Mouse (Mus musculus): Measurements from ENCODE around the gene Chga.

Gene Chga

GRCm38 (mm10) chr12:102554721-102555516 lies at the start of gene Chga:
Gene Chga (plus strand): TSS chr12:102554969.
- peak; percentile 71 for DNase-seq (ENCODE audit: low read depth)

GRCm38 (mm10) chr12:102505131-102505713 lies 49.5 kb upstream of the Chga start:
- no peak for DNase-seq (ENCODE audit: low read depth)

GRCm38 (mm10) chr12:102505949-102506348 lies 48.8 kb upstream of the Chga start:
- DNase-seq (ENCODE audit: low read depth), result no peak

GRCm38 (mm10) chr12:102511363-102511762 lies 43.4 kb upstream of the Chga start:
- no peak for DNase-seq (ENCODE audit: low read depth)

GRCm38 (mm10) chr12:102514151-102514550 lies 40.6 kb upstream of the Chga start:
- no peak for DNase-seq (ENCODE audit: low read depth)

GRCm38 (mm10) chr12:102514751-102515150 lies 40.0 kb upstream of the Chga start:
- DNase-seq (ENCODE audit: low read depth), result no peak

GRCm38 (mm10) chr12:102516151-102516550 lies 38.6 kb upstream of the Chga start:
- no peak for DNase-seq (ENCODE audit: low read depth)

GRCm38 (mm10) chr12:102517647-102518046 lies 37.1 kb upstream of the Chga start:
- no peak for DNase-seq (ENCODE audit: low read depth)

- no peak for DNase-seq (ENCODE audit: low read depth)
These were observed 34.6 kb upstream of the Chga start for GRCm38 (mm10) chr12:102519929-102520720.

- no peak for DNase-seq (ENCODE audit: low read depth)
These were observed 32.9 kb upstream of the Chga start for GRCm38 (mm10) chr12:102521777-102522319.

- DNase-seq (ENCODE audit: low read depth), result no peak
These were observed 30.6 kb upstream of the Chga start for GRCm38 (mm10) chr12:102524216-102524615.

GRCm38 (mm10) chr12:102524760-102525159 lies 30.0 kb upstream of the Chga start:
- no peak for DNase-seq (ENCODE audit: low read depth)

- DNase-seq (ENCODE audit: low read depth), result no peak
These were observed 26.8 kb upstream of the Chga start for GRCm38 (mm10) chr12:102527989-102528388.

GRCm38 (mm10) chr12:102535796-102536195 lies 19.0 kb upstream of the Chga start:
- no peak for DNase-seq (ENCODE audit: low read depth)

- DNase-seq (ENCODE audit: low read depth), result no peak
These were observed 14.5 kb upstream of the Chga start for GRCm38 (mm10) chr12:102540278-102540677.

GRCm38 (mm10) chr12:102541168-102541567 lies 13.6 kb upstream of the Chga start:
- no peak for DNase-seq (ENCODE audit: low read depth)

GRCm38 (mm10) chr12:102545122-102545521 lies 9.6 kb upstream of the Chga start:
- DNase-seq (ENCODE audit: low read depth), result no peak

GRCm38 (mm10) chr12:102550529-102550928 lies 4.2 kb upstream of the Chga start:
- DNase-seq (ENCODE audit: low read depth), result peak; percentile 86

- DNase-seq (ENCODE audit: low read depth), result peak; percentile 46
These were observed 3.6 kb upstream of the Chga start for GRCm38 (mm10) chr12:102551186-102551585.

GRCm38 (mm10) chr12:102552001-102552400 lies 2.8 kb upstream of the Chga start:
- no peak for DNase-seq (ENCODE audit: low read depth)

- no peak for DNase-seq (ENCODE audit: low read depth)
These were observed 979 bp upstream of the Chga start for GRCm38 (mm10) chr12:102553705-102554275.

- DNase-seq (ENCODE audit: low read depth), result no peak
These were observed 1.1 kb downstream of the Chga start for GRCm38 (mm10) chr12:102555850-102556249.

Measured in c-Kit-positive CD71-positive TER-119-negative erythroid progenitor cells, embryonic 14.5 days (primary cell).